ENCODE assay signal across 8 mouse cellular contexts in the genomic region with DNA sequence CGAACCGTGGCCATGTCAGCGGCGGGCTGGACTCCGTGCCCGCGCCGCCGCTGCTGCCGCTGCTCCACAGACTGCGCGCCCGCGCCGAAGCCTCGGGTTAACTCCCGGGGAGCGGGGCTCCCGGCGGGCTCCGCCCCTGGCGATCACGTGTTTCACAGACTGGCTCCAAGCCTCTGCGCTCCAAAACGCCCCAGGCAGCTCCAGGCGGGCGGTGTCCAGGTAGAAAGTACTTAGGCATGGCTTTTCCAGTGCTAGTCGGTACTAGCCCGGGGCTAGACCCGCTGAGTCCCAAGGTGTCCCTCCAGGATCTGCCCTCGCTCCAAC. TPM values are rescaled to one million over a fixed set of nuclear protein-coding genes. Genes with fewer than 3 reads are reported as not detected.
DNase-seq lines count a peak whose midpoint lies in the region; ATAC-seq and TF ChIP-seq lines count a peak whose summit lies in the region.

A gene (minus strand): TSS at position 138 of the 324 bp plus-strand sequence.

- under 1% methylated on average over 24 of the region's 31 CpGs for WGBS in forebrain, embryonic 12.5 days
- 0% methylated on average over 31 of the region's 31 CpGs for WGBS in heart, embryonic 16.5 days
- WGBS in liver, embryonic 14.5 days (ENCODE audit: insufficient replicate concordance): under 1% methylated on average over 31 of the region's 31 CpGs
- under 1% methylated on average over 31 of the region's 31 CpGs for WGBS in stomach, embryonic 16.5 days

- H3K4me1 ChIP-seq in forebrain, embryonic 12.5 days: peaks cover 19% of the 10 kb centered on the region
- H3K4me1 ChIP-seq in heart, embryonic 16.5 days (ENCODE audit: control insufficient read depth, insufficient read depth, low read length): no peaks in the 10 kb centered on the region
- H3K4me1 ChIP-seq in liver, embryonic 14.5 days (replicated peaks; ENCODE audit: control insufficient read depth in 2 of 2, insufficient read depth in 2 of 2, low read length in 1 of 2): 0 out of 4 replicates have a peak, but pooled peaks cover 0 to 2% of the 10 kb centered on the region in 2 experiments
- H3K4me1 ChIP-seq in stomach, embryonic 16.5 days (ENCODE audit: control insufficient read depth, insufficient read depth, low read length): peaks cover 11% of the 10 kb centered on the region; the same call in 1 of the 2 replicates

- peak; percentile 90 for ATAC-seq in forebrain, embryonic 12.5 days (ENCODE audit: low FRiP score)
- ATAC-seq in heart, embryonic 16.5 days (replicated peaks; ENCODE audit: extremely low read depth, insufficient read depth, low FRiP score): peak; percentile 95
- ATAC-seq in liver, embryonic 14.5 days (ENCODE audit: insufficient read depth): peak; percentile 82
- peak; percentile 91 for ATAC-seq in stomach, embryonic 16.5 days (ENCODE audit: insufficient read depth, low FRiP score)

- H3K36me3 ChIP-seq in forebrain, embryonic 12.5 days (replicated peaks): no peaks in the 10 kb centered on the region
- no peaks in the 10 kb centered on the region for H3K36me3 ChIP-seq in heart, embryonic 16.5 days (ENCODE audit: control insufficient read depth, insufficient read depth)
- no peaks in the 10 kb centered on the region for H3K36me3 ChIP-seq in liver, embryonic 14.5 days (replicated peaks; ENCODE audit: control insufficient read depth, insufficient read depth, low read depth)
- H3K36me3 ChIP-seq in stomach, embryonic 16.5 days (ENCODE audit: control insufficient read depth, insufficient read depth, low read length): no peaks in the 10 kb centered on the region

- peak within 1 kb of the TSS; percentile 79 for H3K9ac ChIP-seq in forebrain, embryonic 12.5 days
- H3K9ac ChIP-seq in heart, embryonic 16.5 days (ENCODE audit: low read length): peak within 1 kb of the TSS; percentile 74
- peak within 1 kb of the TSS; percentile 42 for H3K9ac ChIP-seq in liver, embryonic 14.5 days (replicated peaks)
- peak within 1 kb of the TSS; percentile 90 for H3K9ac ChIP-seq in stomach, embryonic 16.5 days (ENCODE audit: low read length)

- H3K4me3 ChIP-seq in forebrain, embryonic 12.5 days (replicated peaks): peak within 1 kb of the TSS; percentile 78
- H3K4me3 ChIP-seq in heart, embryonic 16.5 days (ENCODE audit: low read length): peak within 1 kb of the TSS; percentile 65
- H3K4me3 ChIP-seq in liver, embryonic 14.5 days (ENCODE audit: insufficient read depth in 1 of 2, low read depth in 2 of 2, low read length in 2 of 2): peak within 1 kb of the TSS; percentile 58 to 63
- H3K4me3 ChIP-seq in stomach, embryonic 16.5 days (replicated peaks; ENCODE audit: low read length): peak within 1 kb of the TSS; percentile 79

- H3K9me3 ChIP-seq in forebrain, embryonic 12.5 days: no peaks in the 10 kb centered on the region
- H3K9me3 ChIP-seq in heart, embryonic 16.5 days (replicated peaks; ENCODE audit: control insufficient read depth, low read length): no peaks in the 10 kb centered on the region
- H3K9me3 ChIP-seq in liver, embryonic 14.5 days (ENCODE audit: control insufficient read depth, low read length): no peaks in the 10 kb centered on the region
- H3K9me3 ChIP-seq in stomach, embryonic 16.5 days (replicated peaks; ENCODE audit: control insufficient read depth, low read length): no peaks in the 10 kb centered on the region

- H3K27me3 ChIP-seq in forebrain, embryonic 12.5 days: peaks cover 33% of the 10 kb centered on the region
- H3K27me3 ChIP-seq in heart, embryonic 16.5 days (ENCODE audit: control insufficient read depth, insufficient read depth, low read length): no peaks in the 10 kb centered on the region; the same call in 1 of the 2 replicates
- H3K27me3 ChIP-seq in liver, embryonic 14.5 days (ENCODE audit: control insufficient read depth, insufficient read depth, low read length): peaks cover 26% of the 10 kb centered on the region
- H3K27me3 ChIP-seq in stomach, embryonic 16.5 days (ENCODE audit: control insufficient read depth, insufficient read depth, low read length): no peaks in the 10 kb centered on the region

- TF ChIP-seq EP300 in liver, embryonic 14.5 days (IDR thresholded peaks at IDR 0.05; ENCODE audit: low read depth): no peak

- H3K4me2 ChIP-seq in forebrain, embryonic 12.5 days: peak within 1 kb of the TSS; percentile 99
- peak within 1 kb of the TSS; percentile 80 for H3K4me2 ChIP-seq in heart, embryonic 16.5 days (ENCODE audit: low read depth, low read length)
- peak within 1 kb of the TSS; percentile 63 for H3K4me2 ChIP-seq in liver, embryonic 14.5 days (ENCODE audit: low read depth)
- H3K4me2 ChIP-seq in stomach, embryonic 16.5 days (ENCODE audit: low read depth, low read length): peak within 1 kb of the TSS; percentile 76

- TF ChIP-seq CTCF in liver, embryonic 14.5 days (IDR thresholded peaks at IDR 0.05; ENCODE audit: low read depth): no peak

- DNase-seq in CD8-positive naive resting alpha-beta T cell, adult 2 months (ENCODE audit: low read depth in 2 of 2, low spot score in 2 of 2): peak; percentile 60 to 69
- peak; percentile 67 for DNase-seq in c-Kit-negative CD71-positive TER-119-positive erythroid progenitor cells, embryonic 14.5 days (ENCODE audit: low read depth, low spot score)
- peak; percentile 94 to 97 for DNase-seq in kidney, postnatal 36 days
- DNase-seq in liver, embryonic 14.5 days (ENCODE audit: low read depth in 3 of 3, low spot score in 3 of 3): peak; percentile 37 to 74 (median 71)
- peak; percentile 86 for DNase-seq in neural tube, embryonic 10.5 days (ENCODE audit: extremely low spot score, low spot score)

- H3K27ac ChIP-seq in forebrain, embryonic 12.5 days: 0 out of 2 replicates have a peak within 1 kb of the TSS, but pooled peaks have one; percentile 31
- no peak within 1 kb of the TSS for H3K27ac ChIP-seq in heart, embryonic 16.5 days (ENCODE audit: low read length)
- no peak within 1 kb of the TSS for H3K27ac ChIP-seq in liver, embryonic 14.5 days
- peak within 1 kb of the TSS; percentile 70 for H3K27ac ChIP-seq in stomach, embryonic 16.5 days (ENCODE audit: low read length)

RNA-seq across cellular contexts. Expression of the gene that starts here (rescaled TPM):
- polyA plus RNA-seq in forebrain, embryonic 12.5 days (2016; fragmentation: Nextera tagmentation; extraction: Ambion mirVana): 5.1 and 5.4 TPM in 2 replicates
- 4.8 and 5.7 TPM in 2 replicates for polyA plus RNA-seq in heart, embryonic 16.5 days (2015; fragmentation: Nextera tagmentation; extraction: Ambion mirVana)
- 3.9 and 5.7 TPM in 2 replicates for polyA plus RNA-seq in liver, embryonic 14.5 days (2012; rRNA removed)
- polyA plus RNA-seq in liver, embryonic 14.5 days (2014; fragmentation: Nextera tagmentation; extraction: Ambion mirVana): 9.5 and 9.8 TPM in 2 replicates
- polyA plus RNA-seq in stomach, embryonic 16.5 days (2015; fragmentation: Nextera tagmentation; extraction: Ambion mirVana): 14.1 and 14.8 TPM in 2 replicates

Comparison
In these comparisons a context has a peak if more than half of its experiments do, and no peak if none do; other contexts are left out.
1. H3K27ac ChIP-seq: peak in forebrain, embryonic 12.5 days (single experiment) and stomach, embryonic 16.5 days (single experiment); none in heart, embryonic 16.5 days (single experiment) and liver, embryonic 14.5 days (single experiment).
2. Peak in every context shown above with its lines, with median percentiles within 50 percentile points of each other: DNase-seq, ATAC-seq, H3K4me2 ChIP-seq, H3K4me3 ChIP-seq and H3K9ac ChIP-seq.